16 mouse cellular contexts compared by ENCODE assay signal in the genomic region with DNA sequence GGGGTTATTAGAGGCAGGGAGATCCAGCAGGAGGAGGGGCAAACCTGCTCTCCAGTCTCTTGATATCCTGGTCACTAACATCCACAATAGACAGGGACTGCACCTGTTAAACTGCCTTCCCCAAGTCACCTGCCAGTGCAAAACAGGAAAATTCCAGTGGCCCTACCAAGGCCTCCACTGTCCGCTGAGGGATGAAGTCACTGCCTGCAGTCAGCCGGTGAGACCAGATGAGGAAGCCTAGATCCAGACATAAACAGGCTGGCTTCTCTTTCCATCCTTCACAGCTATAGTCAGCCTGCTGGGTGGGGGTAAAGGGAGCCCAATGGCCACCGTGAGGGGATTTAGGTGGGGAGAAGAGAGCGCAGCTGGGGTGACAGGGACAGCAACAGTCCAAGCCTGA.
"Had no signal": no experiment of that assay in that cellular context is flagged by ENCODE, and none has a peak within 500 bp of the region (broad histone marks: within the 10 kb centered on the region; RNA-seq: fewer than 3 reads in every experiment).

No protein-coding gene starts in this region.

- H3K27ac ChIP-seq: kidney, embryonic 15.5 days; layer of hippocampus, adult 2 months; limb, embryonic 13.5 days; liver, embryonic 14.5 days; midbrain, embryonic 10.5 days; stomach, embryonic 15.5 days had no signal

- H3K9me3 ChIP-seq: kidney, embryonic 15.5 days; limb, embryonic 13.5 days; midbrain, embryonic 10.5 days; stomach, embryonic 15.5 days had no signal

- H3K4me3 ChIP-seq: kidney, embryonic 15.5 days; layer of hippocampus, adult 2 months; limb, embryonic 13.5 days; midbrain, embryonic 10.5 days; myocyte; stomach, embryonic 15.5 days had no signal

- H3K36me3 ChIP-seq: kidney, embryonic 15.5 days; limb, embryonic 13.5 days; midbrain, embryonic 10.5 days; stomach, embryonic 15.5 days had no signal

- ATAC-seq: intestine, postnatal 0 days; lung, postnatal 0 days had no signal

- DNase-seq: kidney, postnatal 4 days; left cerebral cortex, postnatal 4 days; lung, adult 18-20 months; lung, postnatal 4 days; midbrain, embryonic 14.5 days; right cerebral cortex, postnatal 4 days; thymus, postnatal 36 days had no signal

- H3K4me2 ChIP-seq: kidney, embryonic 15.5 days; limb, embryonic 13.5 days; stomach, embryonic 15.5 days had no signal

- H3K9ac ChIP-seq: kidney, embryonic 15.5 days; limb, embryonic 13.5 days; liver, embryonic 14.5 days; stomach, embryonic 15.5 days had no signal

- H3K27me3 ChIP-seq: kidney, embryonic 15.5 days; limb, embryonic 13.5 days; stomach, embryonic 15.5 days had no signal

- H3K4me1 ChIP-seq: stomach, embryonic 15.5 days had no signal
